Mouse (Mus musculus) stomach, postnatal 0 days (tissue): ENCODE data around the gene Hmmr. TPM values are rescaled to one million over a fixed set of nuclear protein-coding genes. Genes with fewer than 3 reads are reported as not detected.

Experiments
- ATAC-seq: fragments of 200-750 bp; cut with Nextera tagmentation; 2 replicates; pipeline ENCODE4 v1.8.0; 2017; ENCODE audit not compliant: low FRiP score, low TSS enrichment
- DNase-seq: peaks from one replicate; pipeline ENCODE4 v3.0.0-alpha.2; 2016; ENCODE audit warnings: low spot score
- H3K27ac ChIP-seq: fragments of 300-500 bp; sonication (generic); replicated peaks from 2 replicates; pipeline ENCODE4 v1.5.1; 2014; ENCODE audit warnings: mild to moderate bottlenecking, control low read depth
- H3K27me3 ChIP-seq: fragments of 300-500 bp; sonication (generic); 2 replicates; pipeline ENCODE4 v1.6.1; 2014; ENCODE audit warnings: low read length; ENCODE audit not compliant: control insufficient read depth, insufficient read depth
- H3K36me3 ChIP-seq: fragments of 300-500 bp; sonication (generic); 2 replicates; pipeline ENCODE4 v1.6.1; 2014; ENCODE audit warnings: low read length, mixed read lengths; ENCODE audit not compliant: control insufficient read depth, insufficient read depth
- H3K4me1 ChIP-seq: fragments of 300-500 bp; sonication (generic); replicated peaks from 2 replicates; pipeline ENCODE4 v1.6.1; 2014; ENCODE audit warnings: antibody characterized with exemption; ENCODE audit not compliant: control insufficient read depth, insufficient read depth
- H3K4me2 ChIP-seq: fragments of 300-500 bp; sonication (generic); replicated peaks from 2 replicates; pipeline ENCODE4 v1.6.1; 2014; ENCODE audit warnings: low read depth, mild to moderate bottlenecking, control low read depth, moderate library complexity
- H3K4me3 ChIP-seq: fragments of 300-500 bp; sonication (generic); 2 replicates; pipeline ENCODE4 v1.5.1; 2014; ENCODE audit warnings: low read depth, low read length, control low read depth
- H3K9ac ChIP-seq: fragments of 300-500 bp; sonication (generic); 2 replicates; pipeline ENCODE4 v1.6.1; 2014; ENCODE audit warnings: mild to moderate bottlenecking, low read length, control low read depth, mixed read lengths
- H3K9me3 ChIP-seq: fragments of 300-500 bp; sonication (generic); 2 replicates; pipeline ENCODE4 v1.6.1; 2016; ENCODE audit warnings: low read length; ENCODE audit not compliant: control insufficient read depth
- CTCF ChIP-seq: IDR thresholded peaks from 2 replicates; pipeline ENCODE4 v1.5.1; 2016; ENCODE audit warnings: antibody characterized with exemption, low read depth, mild to moderate bottlenecking, moderate library complexity
- EP300 ChIP-seq: optimal IDR thresholded peaks from 2 replicates; pipeline ENCODE3; 2016; ENCODE audit warnings: antibody characterized with exemption
- WGBS: fragments of 180-500 bp; shearing (Covaris S2); extraction: QIAGEN DNeasy Blood & Tissue Kit; methylation state at CpG from one replicate; pipeline ENCODE4 v1.1.7; 2014; 5-methylcytosine and 5-hydroxymethylcytosine counted together
- polyA plus RNA-seq: library from polyadenylated mRNA; unstranded; fragments of >200 nt; fragmentation: Nextera tagmentation; extraction: Ambion mirVana; gene quantifications from 2 replicates; pipeline ENCODE4 v1.2.1, GENCODE M21; 2015

The Hmmr gene
- polyA plus RNA-seq, 1 experiment from 2014 or later: 11.5 TPM

- Histone ChIP-seq H3K36me3 (no peaks in the 10 kb centered on the region), H3K9me3 (no peaks in the 10 kb centered on the region), H3K4me1 (0 out of 2 replicates have a peak, but pooled peaks cover 5% of the 10 kb centered on the region), H3K4me2 (peak overlapping the region; percentile 82), H3K4me3 (peak overlapping the region; percentile 91), H3K27me3 (no peaks in the 10 kb centered on the region), H3K9ac (peak overlapping the region; percentile 67), H3K27ac (peak overlapping the region; percentile 98)
- ATAC-seq (peak; percentile 70), DNase-seq (peak; percentile 76)
- TF ChIP-seq EP300: no peak
- TF ChIP-seq CTCF: no peak
- 0% methylated on average over 16 of the region's 16 CpGs for WGBS
Observed at GRCm38 (mm10) chr11:40693366-40693951, 39.8 kb downstream of the Hmmr start.

GRCm38 (mm10) chr11:40692511-40693365 is 40.5 kb downstream of the Hmmr start:
- peak overlapping the region; percentile 91 for H3K4me3 ChIP-seq
- 0 out of 2 replicates have a peak, but pooled peaks cover 5% of the 10 kb centered on the region for H3K4me1 ChIP-seq
- H3K36me3 ChIP-seq: no peaks in the 10 kb centered on the region
- peak; percentile 96 for ATAC-seq
- H3K27ac ChIP-seq: peak overlapping the region; percentile 98
- under 1% methylated on average over 33 of the region's 36 CpGs for whole genome bisulfite sequencing
- TF ChIP-seq CTCF: no peak
- peak; percentile 25 for TF ChIP-seq EP300
- peak overlapping the region; percentile 90 for H3K9ac ChIP-seq
- no peaks in the 10 kb centered on the region for H3K9me3 ChIP-seq
- no peaks in the 10 kb centered on the region for H3K27me3 ChIP-seq
- DNase-seq: peak; percentile 96
- H3K4me2 ChIP-seq: peak overlapping the region; percentile 82

GRCm38 (mm10) chr11:40692101-40692509 is 41.1 kb downstream of the Hmmr start:
- DNase-seq (no peak), ATAC-seq (peak; percentile 87)
- Histone ChIP-seq H3K9me3 (no peaks in the 10 kb centered on the region), H3K4me3 (peak overlapping the region; percentile 91), H3K27ac (peak overlapping the region; percentile 98), H3K4me2 (peak overlapping the region; percentile 82), H3K9ac (peak overlapping the region; percentile 90), H3K27me3 (no peaks in the 10 kb centered on the region), H3K4me1 (0 out of 2 replicates have a peak, but pooled peaks cover 5% of the 10 kb centered on the region), H3K36me3 (no peaks in the 10 kb centered on the region)
- no peak for TF ChIP-seq EP300
- 0 out of 2 replicates have a peak, but pooled peaks have one; percentile 14 for TF ChIP-seq CTCF
- WGBS: 0% methylated on average over 23 of the region's 28 CpGs

GRCm38 (mm10) chr11:40690444-40691127 is 42.6 kb downstream of the Hmmr start:
- Histone ChIP-seq H3K27me3 (no peaks in the 10 kb centered on the region), H3K9ac (no peak overlapping the region), H3K36me3 (no peaks in the 10 kb centered on the region), H3K4me2 (peak overlapping the region; percentile 82; the same call in 1 of the 2 replicates), H3K9me3 (no peaks in the 10 kb centered on the region), H3K4me1 (0 out of 2 replicates have a peak, but pooled peaks cover 5% of the 10 kb centered on the region), H3K4me3 (no peak overlapping the region), H3K27ac (no peak overlapping the region)
- DNase-seq (no peak), ATAC-seq (no peak)
- TF ChIP-seq CTCF (no peak), EP300 (no peak)
- 25% methylated on average over 5 of the region's 5 CpGs for WGBS

GRCm38 (mm10) chr11:40683295-40683694 is 49.9 kb downstream of the Hmmr start:
- Histone ChIP-seq H3K4me3 (no peak overlapping the region), H3K4me1 (no peaks in the 10 kb centered on the region), H3K27ac (no peak overlapping the region), H3K9ac (no peak overlapping the region), H3K4me2 (no peak overlapping the region), H3K27me3 (no peaks in the 10 kb centered on the region), H3K9me3 (no peaks in the 10 kb centered on the region), H3K36me3 (peaks cover 23% of the 10 kb centered on the region)
- no peak for DNase-seq
- TF ChIP-seq EP300: no peak
- TF ChIP-seq CTCF: no peak
- ATAC-seq: no peak
- WGBS: 85% methylated on average over 3 of the region's 3 CpGs
